Mouse (Mus musculus) small intestine, adult 2 months (tissue): ENCODE results near the gene Skor1. TPM values are rescaled to one million over a fixed set of nuclear protein-coding genes. Genes with fewer than 3 reads are reported as not detected.

Experiments used
- H3K27ac ChIP-seq: fragments of 200-500 bp; 2 replicates; pipeline ENCODE4 v1.5.1; 2012; ENCODE audit warnings: low read depth, low read length, control low read depth, inconsistent platforms; ENCODE audit not compliant: insufficient read depth
- H3K27me3 ChIP-seq: fragments of 200-500 bp; 2 replicates; pipeline ENCODE4 v1.6.1; 2012; ENCODE audit warnings: mild to moderate bottlenecking, moderate library complexity, low read length, inconsistent platforms; ENCODE audit not compliant: control insufficient read depth, insufficient read depth
- H3K36me3 ChIP-seq: fragments of 200-500 bp; 2 replicates; pipeline ENCODE4 v1.6.1; 2012; ENCODE audit warnings: mild to moderate bottlenecking, low read length, control low read depth, inconsistent platforms; ENCODE audit not compliant: control insufficient read depth, insufficient read depth
- H3K4me1 ChIP-seq: fragments of 200-500 bp; 2 replicates; pipeline ENCODE4 v1.6.1; 2012; ENCODE audit warnings: low read length, inconsistent platforms, mixed read lengths; ENCODE audit not compliant: control insufficient read depth, insufficient read depth, insufficient read length
- H3K4me3 ChIP-seq: fragments of 200-500 bp; 2 replicates; pipeline ENCODE4 v1.5.1; 2012; ENCODE audit warnings: low read depth, mild to moderate bottlenecking, control low read depth, inconsistent platforms, low read length, moderate library complexity
- CTCF ChIP-seq: fragments of 200-500 bp; IDR thresholded peaks from 2 replicates; pipeline ENCODE4 v1.5.1; 2012; ENCODE audit warnings: low read depth, mild to moderate bottlenecking, control low read depth, inconsistent platforms, low read length, moderate library complexity, mixed read lengths; ENCODE audit not compliant: insufficient replicate concordance, insufficient read length; ENCODE audit errors: extremely low read depth
- POLR2A ChIP-seq: fragments of 200-500 bp; IDR thresholded peaks from 2 replicates; pipeline ENCODE4 v1.6.1; 2012; ENCODE audit warnings: low read depth, mild to moderate bottlenecking, control low read depth, inconsistent platforms, low read length, moderate library complexity
- WGBS: fragments of 180-500 bp; shearing (Covaris S2); methylation state at CpG from one replicate; pipeline ENCODE4 v1.1.7; 2018; 5-methylcytosine and 5-hydroxymethylcytosine counted together
- polyA plus RNA-seq: library from polyadenylated mRNA; depleted of rRNA; stranded (reverse); fragments of >200 nt; gene quantifications from 2 replicates; pipeline ENCODE4 v1.2.3, GENCODE M21; 2012

Gene Skor1
- polyA plus RNA-seq, 1 experiment = 0.04 TPM

- TF ChIP-seq CTCF (no peak), POLR2A (peak; percentile 88)
- 1% methylated on average over 48 of the region's 48 CpGs for WGBS
- H3K27me3 ChIP-seq = peaks cover 21% of the 10 kb centered on the region
- peaks cover 6% of the 10 kb centered on the region for H3K4me1 ChIP-seq
- H3K36me3 ChIP-seq = no peaks in the 10 kb centered on the region
- H3K4me3 ChIP-seq = peak overlapping the region; percentile 79
- H3K27ac ChIP-seq = peak overlapping the region; percentile 93
These were observed 15.8 kb downstream of the Skor1 start for GRCm38 (mm10) chr9:63132673-63133601.

- peak overlapping the region; percentile 93 for H3K27ac ChIP-seq
- H3K4me1 ChIP-seq = peaks cover 6% of the 10 kb centered on the region
- TF ChIP-seq CTCF (no peak), POLR2A (no peak)
- peak overlapping the region; percentile 79 for H3K4me3 ChIP-seq
- no peaks in the 10 kb centered on the region for H3K36me3 ChIP-seq
- H3K27me3 ChIP-seq = peaks cover 13% of the 10 kb centered on the region
- 5% methylated on average over 28 of the region's 28 CpGs for WGBS
These were observed 16.7 kb downstream of the Skor1 start for GRCm38 (mm10) chr9:63131957-63132602.

- WGBS = 72% methylated on average over 8 of the region's 8 CpGs
These were observed 19.1 kb downstream of the Skor1 start for GRCm38 (mm10) chr9:63129641-63130041.

GRCm38 (mm10) chr9:63124512-63124911 is 24.2 kb downstream of the Skor1 start:
- 33% methylated on average over 9 of the region's 9 CpGs for WGBS
- Histone ChIP-seq H3K36me3 (no peaks in the 10 kb centered on the region), H3K27ac (no peak overlapping the region), H3K4me3 (no peak overlapping the region), H3K4me1 (no peaks in the 10 kb centered on the region), H3K27me3 (no peaks in the 10 kb centered on the region)
- TF ChIP-seq CTCF (no peak), POLR2A (no peak)

More at GRCm38 (mm10) chr9:63129641-63130041, 19.1 kb downstream of the Skor1 start:
- no peak for TF ChIP-seq POLR2A
- no peak for TF ChIP-seq CTCF
- Histone ChIP-seq H3K27ac (no peak overlapping the region), H3K36me3 (no peaks in the 10 kb centered on the region), H3K4me1 (peaks cover 6% of the 10 kb centered on the region), H3K4me3 (no peak overlapping the region), H3K27me3 (peaks cover 3% of the 10 kb centered on the region; the same call in 1 of the 2 replicates)

GRCm38 (mm10) chr9:63123451-63124438 is 25.0 kb downstream of the Skor1 start:
- Histone ChIP-seq H3K27me3 (no peaks in the 10 kb centered on the region), H3K27ac (peak overlapping the region; percentile 69), H3K36me3 (no peaks in the 10 kb centered on the region), H3K4me1 (no peaks in the 10 kb centered on the region), H3K4me3 (peak overlapping the region; percentile 64)
- 5% methylated on average over 30 of the region's 30 CpGs for WGBS
- TF ChIP-seq POLR2A (no peak), CTCF (peak; percentile 99)

GRCm38 (mm10) chr9:63122161-63122833 is 26.5 kb downstream of the Skor1 start:
- Histone ChIP-seq H3K4me3 (no peak overlapping the region), H3K27me3 (no peaks in the 10 kb centered on the region), H3K27ac (no peak overlapping the region), H3K4me1 (no peaks in the 10 kb centered on the region), H3K36me3 (no peaks in the 10 kb centered on the region)
- no peak for TF ChIP-seq CTCF
- TF ChIP-seq POLR2A = no peak
- 83% methylated on average over 8 of the region's 8 CpGs for WGBS
